Mouse (Mus musculus): ENCODE measurements around the gene Pidd1. TPM values are rescaled to one million over a fixed set of nuclear protein-coding genes. Genes with fewer than 3 reads are reported as not detected.

The Pidd1 gene
- polyA plus RNA-seq, 1 experiment from 2014 or later = 9.7 TPM

- Histone ChIP-seq H3K4me3 (ENCODE audit: low read length) (peak overlapping the region; percentile 65), H3K4me1 (ENCODE audit: control insufficient read depth, insufficient read depth, low read length) (peaks cover 32% of the 10 kb centered on the region), H3K9me3 (replicated peaks; ENCODE audit: control insufficient read depth, low read length) (no peaks in the 10 kb centered on the region), H3K4me2 (ENCODE audit: low read depth, low read length) (peak overlapping the region; percentile 99), H3K36me3 (ENCODE audit: control insufficient read depth, insufficient read depth) (no peaks in the 10 kb centered on the region; the same call in 1 of the 2 replicates), H3K27ac (ENCODE audit: low read length) (no peak overlapping the region), H3K27me3 (ENCODE audit: control insufficient read depth, insufficient read depth, low read length) (no peaks in the 10 kb centered on the region), H3K9ac (ENCODE audit: low read length) (peak overlapping the region; percentile 75)
- ATAC-seq (replicated peaks; ENCODE audit: extremely low read depth, insufficient read depth, low FRiP score) = no peak
- WGBS = 22% methylated on average over 11 of the region's 11 CpGs
Measured at GRCm38 (mm10) chr7:141482531-141483024, 38.8 kb upstream of the Pidd1 start.

GRCm38 (mm10) chr7:141481498-141482401 is 37.9 kb upstream of the Pidd1 start:
- Histone ChIP-seq H3K36me3 (ENCODE audit: control insufficient read depth, insufficient read depth) (no peaks in the 10 kb centered on the region; the same call in 1 of the 2 replicates), H3K4me2 (ENCODE audit: low read depth, low read length) (peak overlapping the region; percentile 99), H3K4me3 (ENCODE audit: low read length) (peak overlapping the region; percentile 65), H3K27ac (ENCODE audit: low read length) (no peak overlapping the region), H3K27me3 (ENCODE audit: control insufficient read depth, insufficient read depth, low read length) (no peaks in the 10 kb centered on the region), H3K9me3 (replicated peaks; ENCODE audit: control insufficient read depth, low read length) (no peaks in the 10 kb centered on the region), H3K9ac (ENCODE audit: low read length) (peak overlapping the region; percentile 75), H3K4me1 (ENCODE audit: control insufficient read depth, insufficient read depth, low read length) (peaks cover 40% of the 10 kb centered on the region)
- WGBS = 1% methylated on average over 81 of the region's 81 CpGs
- no peak for ATAC-seq (replicated peaks; ENCODE audit: extremely low read depth, insufficient read depth, low FRiP score)

GRCm38 (mm10) chr7:141480842-141481497 is 37.1 kb upstream of the Pidd1 start:
- Histone ChIP-seq H3K4me1 (ENCODE audit: control insufficient read depth, insufficient read depth, low read length) (peaks cover 46% of the 10 kb centered on the region), H3K9ac (ENCODE audit: low read length) (no peak overlapping the region), H3K4me3 (ENCODE audit: low read length) (peak overlapping the region; percentile 65; the same call in 1 of the 2 replicates), H3K36me3 (ENCODE audit: control insufficient read depth, insufficient read depth) (no peaks in the 10 kb centered on the region), H3K27ac (ENCODE audit: low read length) (no peak overlapping the region), H3K9me3 (replicated peaks; ENCODE audit: control insufficient read depth, low read length) (no peaks in the 10 kb centered on the region), H3K27me3 (ENCODE audit: control insufficient read depth, insufficient read depth, low read length) (no peaks in the 10 kb centered on the region), H3K4me2 (ENCODE audit: low read depth, low read length) (peak overlapping the region; percentile 99)
- peak; percentile 19; the same call in 1 of the 2 replicates for ATAC-seq (replicated peaks; ENCODE audit: extremely low read depth, insufficient read depth, low FRiP score)
- 7% methylated on average over 10 of the region's 10 CpGs for WGBS

GRCm38 (mm10) chr7:141478270-141478748 is 34.5 kb upstream of the Pidd1 start:
- H3K27me3 ChIP-seq (ENCODE audit: control insufficient read depth, insufficient read depth, low read length) = no peaks in the 10 kb centered on the region
- H3K4me1 ChIP-seq (ENCODE audit: control insufficient read depth, insufficient read depth, low read length) = peaks cover 61% of the 10 kb centered on the region
- no peaks in the 10 kb centered on the region for H3K36me3 ChIP-seq (ENCODE audit: control insufficient read depth, insufficient read depth)
- peak overlapping the region; percentile 96 for H3K27ac ChIP-seq (ENCODE audit: low read length)
- no peak for ATAC-seq (replicated peaks; ENCODE audit: extremely low read depth, insufficient read depth, low FRiP score)
- H3K4me2 ChIP-seq (ENCODE audit: low read depth, low read length) = 0 out of 2 replicates have a peak overlapping the region, but pooled peaks have one; percentile 89
- H3K4me3 ChIP-seq (ENCODE audit: low read length) = no peak overlapping the region
- H3K9ac ChIP-seq (ENCODE audit: low read length) = peak overlapping the region; percentile 62; the same call in 1 of the 2 replicates
- 45% methylated on average over 5 of the region's 5 CpGs for WGBS
- H3K9me3 ChIP-seq (replicated peaks; ENCODE audit: control insufficient read depth, low read length) = no peaks in the 10 kb centered on the region

- Histone ChIP-seq H3K4me2 (ENCODE audit: low read depth, low read length) (peak overlapping the region; percentile 89), H3K36me3 (ENCODE audit: control insufficient read depth, insufficient read depth) (peaks cover under 1% of the 10 kb centered on the region; the same call in 1 of the 2 replicates), H3K27me3 (ENCODE audit: control insufficient read depth, insufficient read depth, low read length) (no peaks in the 10 kb centered on the region), H3K9me3 (replicated peaks; ENCODE audit: control insufficient read depth, low read length) (no peaks in the 10 kb centered on the region), H3K27ac (ENCODE audit: low read length) (peak overlapping the region; percentile 96), H3K9ac (ENCODE audit: low read length) (peak overlapping the region; percentile 62), H3K4me1 (ENCODE audit: control insufficient read depth, insufficient read depth, low read length) (peaks cover 61% of the 10 kb centered on the region), H3K4me3 (ENCODE audit: low read length) (peak overlapping the region; percentile 70; the same call in 1 of the 2 replicates)
- ATAC-seq (replicated peaks; ENCODE audit: extremely low read depth, insufficient read depth, low FRiP score) = 0 out of 2 replicates have a peak, but pooled peaks have one; percentile 3
- 48% methylated on average over 4 of the region's 4 CpGs for WGBS
Measured at GRCm38 (mm10) chr7:141477578-141478269, 33.9 kb upstream of the Pidd1 start.

- H3K27ac ChIP-seq (ENCODE audit: low read length) = peak overlapping the region; percentile 96
Measured at GRCm38 (mm10) chr7:141476981-141477370, 33.2 kb upstream of the Pidd1 start.

GRCm38 (mm10) chr7:141476226-141476980 is 32.6 kb upstream of the Pidd1 start:
- under 1% methylated on average over 16 of the region's 17 CpGs for WGBS
- Histone ChIP-seq H3K4me2 (ENCODE audit: low read depth, low read length) (peak overlapping the region; percentile 89), H3K36me3 (ENCODE audit: control insufficient read depth, insufficient read depth) (peaks cover 10% of the 10 kb centered on the region), H3K27me3 (ENCODE audit: control insufficient read depth, insufficient read depth, low read length) (no peaks in the 10 kb centered on the region), H3K4me1 (ENCODE audit: control insufficient read depth, insufficient read depth, low read length) (peaks cover 51% of the 10 kb centered on the region), H3K27ac (ENCODE audit: low read length) (peak overlapping the region; percentile 96), H3K9ac (ENCODE audit: low read length) (peak overlapping the region; percentile 90), H3K9me3 (replicated peaks; ENCODE audit: control insufficient read depth, low read length) (no peaks in the 10 kb centered on the region), H3K4me3 (ENCODE audit: low read length) (peak overlapping the region; percentile 70)
- peak; percentile 56 for ATAC-seq (replicated peaks; ENCODE audit: extremely low read depth, insufficient read depth, low FRiP score)

More at GRCm38 (mm10) chr7:141476981-141477370, 33.2 kb upstream of the Pidd1 start:
- 8% methylated on average over 7 of the region's 7 CpGs for WGBS
- Histone ChIP-seq H3K27me3 (ENCODE audit: control insufficient read depth, insufficient read depth, low read length) (no peaks in the 10 kb centered on the region), H3K36me3 (ENCODE audit: control insufficient read depth, insufficient read depth) (peaks cover 7% of the 10 kb centered on the region), H3K9me3 (replicated peaks; ENCODE audit: control insufficient read depth, low read length) (no peaks in the 10 kb centered on the region), H3K4me2 (ENCODE audit: low read depth, low read length) (peak overlapping the region; percentile 89), H3K4me1 (ENCODE audit: control insufficient read depth, insufficient read depth, low read length) (peaks cover 55% of the 10 kb centered on the region), H3K9ac (ENCODE audit: low read length) (peak overlapping the region; percentile 62), H3K4me3 (ENCODE audit: low read length) (peak overlapping the region; percentile 70)
- ATAC-seq (replicated peaks; ENCODE audit: extremely low read depth, insufficient read depth, low FRiP score) = no peak

GRCm38 (mm10) chr7:141475805-141476158 is 32.0 kb upstream of the Pidd1 start:
- peak overlapping the region; percentile 90 for H3K9ac ChIP-seq (ENCODE audit: low read length)
- no peaks in the 10 kb centered on the region for H3K27me3 ChIP-seq (ENCODE audit: control insufficient read depth, insufficient read depth, low read length)
- no peaks in the 10 kb centered on the region for H3K9me3 ChIP-seq (replicated peaks; ENCODE audit: control insufficient read depth, low read length)
- peaks cover 46% of the 10 kb centered on the region for H3K4me1 ChIP-seq (ENCODE audit: control insufficient read depth, insufficient read depth, low read length)
- WGBS = under 1% methylated on average over 12 of the region's 12 CpGs
- ATAC-seq (replicated peaks; ENCODE audit: extremely low read depth, insufficient read depth, low FRiP score) = no peak; the same call in 1 of the 2 replicates
- peak overlapping the region; percentile 96 for H3K27ac ChIP-seq (ENCODE audit: low read length)
- peak overlapping the region; percentile 89 for H3K4me2 ChIP-seq (ENCODE audit: low read depth, low read length)
- peaks cover 16% of the 10 kb centered on the region for H3K36me3 ChIP-seq (ENCODE audit: control insufficient read depth, insufficient read depth)
- peak overlapping the region; percentile 70 for H3K4me3 ChIP-seq (ENCODE audit: low read length)

All from heart, embryonic 16.5 days (tissue).